Mouse (Mus musculus): ENCODE results near the gene Kcnj15.

The Kcnj15 gene

GRCm38 (mm10) chr16:95257266-95257894 lies at the start of gene Kcnj15:
Gene Kcnj15 (plus strand): TSS chr16:95257558.
- DNase-seq (ENCODE audit: low spot score) = no peak

DNA sequence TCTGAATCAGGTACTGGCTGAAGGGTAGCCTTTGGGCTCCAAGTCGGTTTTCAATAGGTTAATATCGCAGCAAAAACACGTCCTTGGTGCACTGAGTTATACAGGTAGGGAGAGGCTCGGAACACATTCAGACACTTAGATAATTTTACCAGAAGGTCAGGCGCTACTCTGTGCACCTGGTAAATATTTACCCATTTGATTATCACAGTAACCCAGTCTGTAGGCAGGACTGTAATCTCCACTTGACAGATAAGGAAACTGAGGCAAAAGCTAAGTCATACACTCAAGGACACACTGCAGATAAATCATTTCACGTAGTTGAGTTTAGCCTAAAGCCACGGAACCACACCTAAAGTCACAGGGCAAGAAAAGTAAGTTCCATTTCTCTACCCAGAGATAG lies 49.1 kb upstream of the Kcnj15 start:
- DNase-seq (ENCODE audit: low spot score) = no peak

- peak; percentile 10 for DNase-seq (ENCODE audit: low spot score)
Measured at GRCm38 (mm10) chr16:95209011-95209466, 48.3 kb upstream of the Kcnj15 start.

GRCm38 (mm10) chr16:95214251-95215197 lies 42.8 kb upstream of the Kcnj15 start:
- no peak for DNase-seq (ENCODE audit: low spot score)

DNA sequence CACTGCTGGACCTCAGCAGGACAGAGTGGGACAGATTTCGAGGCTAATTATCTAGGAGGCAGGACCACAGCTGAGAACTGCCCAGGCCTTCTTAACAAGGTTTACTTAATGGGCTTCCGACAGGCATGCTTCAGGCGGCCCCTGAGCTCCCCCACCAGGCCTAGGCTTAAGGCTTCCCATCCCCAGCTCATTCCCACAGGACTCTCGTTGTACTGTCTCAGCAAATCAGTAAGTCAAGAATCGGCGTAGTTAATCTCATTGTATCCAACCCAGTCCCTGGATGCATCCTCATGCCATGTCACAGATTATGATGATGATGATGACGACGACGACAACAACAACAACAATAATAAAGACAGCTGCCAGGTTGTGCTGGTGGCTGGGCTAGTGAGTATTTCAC lies 41.6 kb upstream of the Kcnj15 start:
- no peak for DNase-seq (ENCODE audit: low spot score)

- DNase-seq (ENCODE audit: low spot score) = no peak
Measured at GRCm38 (mm10) chr16:95216346-95216745, 41.0 kb upstream of the Kcnj15 start.

GRCm38 (mm10) chr16:95216824-95217223 lies 40.5 kb upstream of the Kcnj15 start:
- no peak for DNase-seq (ENCODE audit: low spot score)

- no peak for DNase-seq (ENCODE audit: low spot score)
Measured at GRCm38 (mm10) chr16:95218783-95219182, 38.6 kb upstream of the Kcnj15 start.

DNA sequence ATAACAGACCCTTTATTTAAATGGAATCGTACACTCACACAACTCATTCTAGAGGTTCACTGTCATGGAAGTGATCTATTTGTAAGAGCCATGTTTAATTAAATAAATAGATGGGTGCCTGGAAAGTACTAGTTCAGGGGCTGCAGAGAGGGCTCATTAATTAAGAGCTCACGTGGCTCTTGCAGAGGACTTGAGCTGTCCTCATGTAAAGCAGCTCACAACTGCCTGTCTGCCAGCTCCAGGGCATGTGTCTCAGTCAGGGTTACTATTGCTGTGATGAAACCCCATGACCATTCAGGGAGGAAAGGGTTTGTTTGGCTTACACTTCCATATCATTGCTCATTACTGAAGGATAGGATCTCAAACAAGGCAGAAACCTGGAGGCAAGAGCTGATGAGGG lies 37.9 kb upstream of the Kcnj15 start:
- no peak for DNase-seq (ENCODE audit: low spot score)

DNA sequence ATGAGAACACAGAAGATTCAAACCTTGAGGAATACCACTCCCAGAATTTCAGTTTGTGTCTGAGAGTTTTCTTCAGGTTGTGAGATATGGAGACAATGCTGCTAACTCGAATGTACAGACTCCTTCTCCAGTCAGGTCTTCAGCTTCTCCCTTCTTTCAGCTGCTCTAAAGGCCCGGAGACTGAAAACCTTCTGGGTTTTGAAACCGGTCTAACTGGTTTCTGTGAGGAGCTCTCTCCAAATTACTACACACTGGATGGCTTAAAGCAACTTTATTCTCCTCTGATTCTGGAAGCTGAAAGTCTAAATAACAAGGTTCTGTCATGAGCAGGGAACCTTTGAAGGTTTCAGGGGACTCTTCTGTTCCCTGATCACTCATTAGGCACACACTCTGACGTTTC lies 36.3 kb upstream of the Kcnj15 start:
- no peak for DNase-seq (ENCODE audit: low spot score)

GRCm38 (mm10) chr16:95222026-95222718 lies 35.2 kb upstream of the Kcnj15 start:
- no peak for DNase-seq (ENCODE audit: low spot score)

DNA sequence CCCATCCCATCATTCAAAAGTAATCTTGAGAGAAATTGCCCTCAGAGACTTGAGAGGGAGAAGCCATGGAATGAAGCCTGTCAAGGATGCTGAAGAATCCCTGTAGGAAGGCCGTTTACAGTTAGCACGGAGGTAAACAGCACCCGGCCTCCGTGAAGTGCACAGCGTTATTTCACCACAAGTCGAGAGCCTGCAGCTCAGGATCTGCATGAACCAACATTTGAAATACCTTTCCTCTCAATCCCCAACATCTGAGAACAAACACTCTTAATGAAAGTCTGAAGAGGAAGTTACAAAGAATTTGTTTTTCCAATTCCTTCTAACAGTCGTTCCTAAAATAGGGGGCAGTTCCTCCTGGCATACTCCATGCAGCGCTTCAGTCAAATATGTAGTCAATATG lies 33.9 kb upstream of the Kcnj15 start:
- no peak for DNase-seq (ENCODE audit: low spot score)

GRCm38 (mm10) chr16:95225285-95225684 lies 32.1 kb upstream of the Kcnj15 start:
- no peak for DNase-seq (ENCODE audit: low spot score)

- no peak for DNase-seq (ENCODE audit: low spot score)
Measured at GRCm38 (mm10) chr16:95231768-95232167, 25.6 kb upstream of the Kcnj15 start.

GRCm38 (mm10) chr16:95234891-95235548 lies 22.3 kb upstream of the Kcnj15 start:
- no peak for DNase-seq (ENCODE audit: low spot score)

GRCm38 (mm10) chr16:95239209-95239925 lies 18.0 kb upstream of the Kcnj15 start:
- DNase-seq (ENCODE audit: low spot score) = no peak

GRCm38 (mm10) chr16:95240688-95241087 lies 16.7 kb upstream of the Kcnj15 start:
- DNase-seq (ENCODE audit: low spot score) = no peak

DNA sequence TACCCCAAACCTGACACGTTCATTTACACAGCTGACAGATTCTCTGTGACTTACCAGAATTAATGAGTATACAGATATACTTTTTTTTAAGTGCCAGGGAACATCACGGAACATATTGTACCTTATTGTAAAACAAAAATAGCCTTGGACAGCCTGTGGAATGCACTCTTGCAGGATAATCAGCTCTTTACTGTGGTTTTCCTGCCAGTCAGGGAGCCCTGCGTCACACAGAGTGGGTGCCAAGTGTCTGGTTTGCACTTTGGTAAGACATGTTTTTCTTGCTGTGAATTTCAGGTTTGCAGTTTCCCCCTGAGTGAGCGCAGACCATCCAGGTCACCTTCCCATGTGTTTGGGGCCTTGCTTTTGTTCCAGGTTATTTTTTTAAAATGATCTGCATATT lies 15.8 kb upstream of the Kcnj15 start:
- DNase-seq (ENCODE audit: low spot score) = peak; percentile 44

- DNase-seq (ENCODE audit: low spot score) = no peak
Measured at GRCm38 (mm10) chr16:95242114-95242513, 15.2 kb upstream of the Kcnj15 start.

DNA sequence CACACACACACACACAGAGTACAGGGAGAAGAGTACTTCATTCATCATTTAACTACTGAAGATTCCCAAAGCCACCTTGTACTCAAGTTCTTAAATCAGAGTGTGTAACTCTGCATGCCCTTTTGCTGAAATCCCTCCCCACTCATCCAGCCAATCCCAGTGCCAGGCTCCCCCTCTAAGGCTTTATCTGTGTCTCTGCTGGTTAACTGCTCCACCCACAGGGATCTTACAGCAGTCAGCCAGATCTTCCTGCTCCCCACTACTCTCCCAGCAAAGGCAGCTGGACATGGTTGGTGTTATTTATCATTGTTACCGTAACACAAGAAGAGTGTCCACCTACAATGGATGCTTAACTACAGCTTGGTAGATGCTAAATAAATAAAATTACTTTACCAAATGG lies 14.0 kb upstream of the Kcnj15 start:
- DNase-seq (ENCODE audit: low spot score) = no peak

- DNase-seq (ENCODE audit: low spot score) = no peak
Measured at GRCm38 (mm10) chr16:95244626-95245303, 12.6 kb upstream of the Kcnj15 start.

All from testis, postnatal 14 days (tissue).